Mouse (Mus musculus): ENCODE measurements around the gene Vav2.

GRCm38 (mm10) chr2:27301444-27302111, 125.3 kb downstream of the Vav2 start:
- TF ChIP-seq CTCF (IDR thresholded peaks at IDR 0.05; ENCODE audit: control insufficient read depth, insufficient read depth, insufficient read length): no peak
- TF ChIP-seq CEBPB (IDR thresholded peaks at IDR 0.05; ENCODE audit: low read depth): no peak
- TF ChIP-seq MAX (IDR thresholded peaks at IDR 0.05): no peak
- no peak for TF ChIP-seq USF1 (IDR thresholded peaks at IDR 0.05; ENCODE audit: low read depth)
- no peak for TF ChIP-seq MYOD1 (IDR thresholded peaks at IDR 0.05; ENCODE audit: control insufficient read depth, insufficient read length, low read depth)
- no peak for TF ChIP-seq FOSL1 (IDR thresholded peaks at IDR 0.05; ENCODE audit: insufficient read depth, low read length, poor library complexity, severe bottlenecking)
